Mouse (Mus musculus) thymus, adult 2 months (tissue): ENCODE data around the gene Pepd.

Source experiments
- CTCF ChIP-seq: fragments of 200-500 bp; IDR thresholded peaks from 2 replicates; pipeline ENCODE4 v1.5.1; 2012; ENCODE audit warnings: mild to moderate bottlenecking, control low read depth, low read length, moderate library complexity, borderline replicate concordance; ENCODE audit not compliant: control insufficient read depth, poor library complexity, insufficient read depth; ENCODE audit errors: extremely low read depth
- POLR2A ChIP-seq: fragments of 200-500 bp; IDR thresholded peaks from 2 replicates; pipeline ENCODE4 v1.6.1; 2012; ENCODE audit warnings: mild to moderate bottlenecking, low read length, control low read depth, moderate library complexity; ENCODE audit not compliant: control insufficient read depth, poor library complexity, insufficient read depth; ENCODE audit errors: extremely low read depth

DNA sequence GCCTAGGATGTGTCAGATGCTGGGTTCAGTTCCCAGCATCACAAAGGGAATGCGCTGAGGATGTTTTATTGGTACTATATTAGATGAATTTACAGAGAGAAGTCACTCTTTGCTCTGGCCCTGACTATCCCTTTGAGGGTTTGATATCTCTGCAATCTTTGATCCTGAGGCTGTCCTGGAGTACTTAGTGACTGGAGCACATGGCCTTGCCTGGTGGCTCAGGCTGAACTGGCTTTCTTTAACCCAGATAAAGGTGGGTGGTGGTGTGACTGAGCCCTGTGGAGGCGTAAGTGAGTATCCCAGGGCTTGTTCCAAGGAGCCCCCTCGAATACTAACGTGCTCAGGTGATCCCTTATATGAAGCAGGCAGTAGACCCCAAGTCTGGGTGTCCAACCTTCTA lies 5.8 kb downstream of the Pepd start:
- TF ChIP-seq POLR2A (no peak), CTCF (no peak)
